14 mouse cellular contexts compared by ENCODE assay signal in the genomic region with DNA sequence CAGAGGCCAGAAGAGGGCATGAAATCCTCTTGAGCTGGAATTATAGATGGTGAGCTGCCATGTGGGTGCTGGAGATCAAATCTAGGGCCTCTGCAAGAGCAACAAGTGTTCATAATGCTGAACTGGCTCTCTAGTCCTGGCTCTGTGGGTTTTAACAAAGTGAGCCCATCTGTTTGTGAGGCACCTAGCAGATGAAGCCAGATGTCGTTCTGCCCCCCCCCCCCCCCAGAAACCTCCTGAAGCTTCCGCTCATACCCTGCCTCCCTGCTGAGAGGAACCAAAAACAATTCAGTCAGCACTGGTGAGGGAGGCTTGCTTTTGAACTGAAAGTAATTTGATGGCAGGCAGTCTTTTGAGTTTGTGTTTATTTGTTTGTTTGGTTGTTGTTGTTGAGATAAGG.
"Had no signal": no experiment of that assay in that cellular context is flagged by ENCODE, and none has a peak within 500 bp of the region (broad histone marks: within the 10 kb centered on the region; RNA-seq: fewer than 3 reads in every experiment).

No protein-coding gene starts in this region.

- H3K4me2 ChIP-seq: limb, embryonic 12.5 days; liver, embryonic 13.5 days; midbrain, embryonic 13.5 days; neural tube, embryonic 12.5 days; neural tube, embryonic 15.5 days had no signal

- H3K27me3 ChIP-seq: limb, embryonic 12.5 days; liver, embryonic 13.5 days; midbrain, embryonic 13.5 days; neural tube, embryonic 12.5 days; neural tube, embryonic 15.5 days had no signal

- H3K4me1 ChIP-seq: limb, embryonic 12.5 days; liver, embryonic 13.5 days; midbrain, embryonic 13.5 days; neural tube, embryonic 12.5 days; neural tube, embryonic 15.5 days had no signal

- H3K4me3 ChIP-seq: layer of hippocampus, adult 2 months; left cerebral cortex, adult 2 months; limb, embryonic 12.5 days; liver, embryonic 13.5 days; midbrain, embryonic 13.5 days; neural tube, embryonic 12.5 days; neural tube, embryonic 15.5 days had no signal

- H3K9me3 ChIP-seq: limb, embryonic 12.5 days; liver, embryonic 13.5 days; midbrain, embryonic 13.5 days; neural tube, embryonic 12.5 days; neural tube, embryonic 15.5 days had no signal

- ATAC-seq: inflammation-experienced regulatory T-cells, adult 6 months; intestine, embryonic 16.5 days; midbrain, embryonic 13.5 days; midbrain, embryonic 16.5 days had no signal

- DNase-seq: layer of hippocampus, adult 9-11 months; layer of hippocampus, postnatal 36 days; right cerebral cortex, adult 18-20 months had no signal

- H3K36me3 ChIP-seq: limb, embryonic 12.5 days; liver, embryonic 13.5 days; midbrain, embryonic 13.5 days; neural tube, embryonic 12.5 days; neural tube, embryonic 15.5 days had no signal

- H3K27ac ChIP-seq: layer of hippocampus, adult 2 months; left cerebral cortex, adult 2 months; limb, embryonic 12.5 days; liver, embryonic 13.5 days; midbrain, embryonic 13.5 days; neural tube, embryonic 12.5 days; neural tube, embryonic 15.5 days; stomach, postnatal 0 days had no signal

- H3K9ac ChIP-seq: limb, embryonic 12.5 days; liver, embryonic 13.5 days; midbrain, embryonic 13.5 days; neural tube, embryonic 12.5 days; neural tube, embryonic 15.5 days had no signal
